Mouse (Mus musculus): ENCODE measurements at regions not wholly inside any gene's neighbourhood (a gene's known extent, or its start where the extent isn't known, plus 50 kb on each side); places are given as distances from the start of the nearest gene placed in this dataset.

- no peak overlapping the region; the same call in 1 of the 2 replicates for H3K4me3 ChIP-seq
- H3K27ac ChIP-seq = peak overlapping the region; percentile 84
- H3K9me3 ChIP-seq = peaks cover 13% of the 10 kb centered on the region
- peak; percentile 51 for DNase-seq (ENCODE audit: low spot score)
- 34% methylated on average over 19 of the region's 19 CpGs for WGBS
- no peaks in the 10 kb centered on the region for H3K27me3 ChIP-seq (ENCODE audit: insufficient read depth, poor library complexity, severe bottlenecking)
- H3K36me3 ChIP-seq = no peaks in the 10 kb centered on the region
- H3K4me1 ChIP-seq (replicated peaks) = peaks cover 34% of the 10 kb centered on the region
Observed at GRCm38 (mm10) chr2:174008350-174009218, 67.5 kb upstream of the Stx16 start.

GRCm38 (mm10) chr2:174010038-174010437 lies 66.1 kb upstream of the Stx16 start:
- Histone ChIP-seq H3K27me3 (ENCODE audit: insufficient read depth, poor library complexity, severe bottlenecking) (no peaks in the 10 kb centered on the region), H3K9me3 (no peaks in the 10 kb centered on the region), H3K36me3 (no peaks in the 10 kb centered on the region), H3K4me3 (no peak overlapping the region), H3K4me1 (replicated peaks) (peaks cover 42% of the 10 kb centered on the region), H3K27ac (peak overlapping the region; percentile 35; the same call in 1 of the 2 replicates)
- DNase-seq (ENCODE audit: low spot score) = no peak
- 44% methylated on average over 3 of the region's 3 CpGs for WGBS

- Histone ChIP-seq H3K27ac (0 out of 2 replicates have a peak overlapping the region, but pooled peaks have one; percentile 6), H3K4me1 (replicated peaks) (peaks cover 52% of the 10 kb centered on the region), H3K27me3 (ENCODE audit: insufficient read depth, poor library complexity, severe bottlenecking) (no peaks in the 10 kb centered on the region), H3K9me3 (no peaks in the 10 kb centered on the region), H3K4me3 (no peak overlapping the region), H3K36me3 (no peaks in the 10 kb centered on the region)
- no peak for DNase-seq (ENCODE audit: low spot score)
- WGBS = 62% methylated on average over 8 of the region's 8 CpGs
Observed at GRCm38 (mm10) chr2:174011399-174011798, 64.7 kb upstream of the Stx16 start.

- no peaks in the 10 kb centered on the region for H3K36me3 ChIP-seq
- DNase-seq (ENCODE audit: low spot score) = no peak
- no peak overlapping the region for H3K27ac ChIP-seq
- H3K9me3 ChIP-seq = no peaks in the 10 kb centered on the region
- no peak overlapping the region for H3K4me3 ChIP-seq
- no peaks in the 10 kb centered on the region for H3K27me3 ChIP-seq (ENCODE audit: insufficient read depth, poor library complexity, severe bottlenecking)
- peaks cover 48% of the 10 kb centered on the region for H3K4me1 ChIP-seq (replicated peaks)
- 83% methylated on average over 2 of the region's 2 CpGs for WGBS
Observed at GRCm38 (mm10) chr2:174014361-174014760, 61.7 kb upstream of the Stx16 start.

- Histone ChIP-seq H3K4me3 (no peak overlapping the region), H3K27me3 (ENCODE audit: insufficient read depth, poor library complexity, severe bottlenecking) (no peaks in the 10 kb centered on the region), H3K4me1 (replicated peaks) (peaks cover 38% of the 10 kb centered on the region), H3K27ac (peak overlapping the region; percentile 46), H3K9me3 (no peaks in the 10 kb centered on the region), H3K36me3 (no peaks in the 10 kb centered on the region)
- 47% methylated on average over 14 of the region's 14 CpGs for WGBS
- peak; percentile 21 for DNase-seq (ENCODE audit: low spot score)
Observed at GRCm38 (mm10) chr2:174015283-174015682, 60.8 kb upstream of the Stx16 start.

- Histone ChIP-seq H3K27ac (0 out of 2 replicates have a peak overlapping the region, but pooled peaks have one; percentile 46), H3K36me3 (no peaks in the 10 kb centered on the region), H3K9me3 (no peaks in the 10 kb centered on the region), H3K4me3 (no peak overlapping the region), H3K4me1 (replicated peaks) (peaks cover 42% of the 10 kb centered on the region), H3K27me3 (ENCODE audit: insufficient read depth, poor library complexity, severe bottlenecking) (no peaks in the 10 kb centered on the region)
- WGBS = 89% methylated on average over 5 of the region's 5 CpGs
- DNase-seq (ENCODE audit: low spot score) = no peak
Observed at GRCm38 (mm10) chr2:174016068-174016467, 60.0 kb upstream of the Stx16 start.

- Histone ChIP-seq H3K9me3 (no peaks in the 10 kb centered on the region), H3K4me3 (no peak overlapping the region), H3K36me3 (no peaks in the 10 kb centered on the region), H3K27ac (no peak overlapping the region), H3K27me3 (ENCODE audit: insufficient read depth, poor library complexity, severe bottlenecking) (no peaks in the 10 kb centered on the region), H3K4me1 (replicated peaks) (peaks cover 41% of the 10 kb centered on the region)
- WGBS = 69% methylated on average over 6 of the region's 6 CpGs
- no peak for DNase-seq (ENCODE audit: low spot score)
Observed at GRCm38 (mm10) chr2:174017042-174017441, 59.1 kb upstream of the Stx16 start.

- no peak overlapping the region for H3K4me3 ChIP-seq
- no peaks in the 10 kb centered on the region for H3K27me3 ChIP-seq (ENCODE audit: insufficient read depth, poor library complexity, severe bottlenecking)
- no peak for DNase-seq (ENCODE audit: low spot score)
- peaks cover 41% of the 10 kb centered on the region for H3K4me1 ChIP-seq (replicated peaks)
- peak overlapping the region; percentile 31; the same call in 1 of the 2 replicates for H3K27ac ChIP-seq
- WGBS = 73% methylated on average over 3 of the region's 3 CpGs
- H3K36me3 ChIP-seq = no peaks in the 10 kb centered on the region
- no peaks in the 10 kb centered on the region for H3K9me3 ChIP-seq
Observed at GRCm38 (mm10) chr2:174017596-174017995, 58.5 kb upstream of the Stx16 start.

- Histone ChIP-seq H3K27ac (peak overlapping the region; percentile 31; the same call in 1 of the 2 replicates), H3K4me3 (no peak overlapping the region), H3K4me1 (replicated peaks) (peaks cover 41% of the 10 kb centered on the region), H3K36me3 (no peaks in the 10 kb centered on the region), H3K9me3 (no peaks in the 10 kb centered on the region), H3K27me3 (ENCODE audit: insufficient read depth, poor library complexity, severe bottlenecking) (no peaks in the 10 kb centered on the region)
- no peak for DNase-seq (ENCODE audit: low spot score)
- 67% methylated on average over 7 of the region's 7 CpGs for WGBS
Observed at GRCm38 (mm10) chr2:174018002-174018401, 58.1 kb upstream of the Stx16 start.

GRCm38 (mm10) chr2:174018986-174019385 lies 57.1 kb upstream of the Stx16 start:
- Histone ChIP-seq H3K9me3 (no peaks in the 10 kb centered on the region), H3K27me3 (ENCODE audit: insufficient read depth, poor library complexity, severe bottlenecking) (no peaks in the 10 kb centered on the region), H3K27ac (no peak overlapping the region), H3K36me3 (no peaks in the 10 kb centered on the region), H3K4me1 (replicated peaks) (peaks cover 41% of the 10 kb centered on the region), H3K4me3 (no peak overlapping the region)
- 95% methylated on average over 4 of the region's 4 CpGs for WGBS
- DNase-seq (ENCODE audit: low spot score) = no peak

- no peak overlapping the region for H3K27ac ChIP-seq
- 84% methylated on average over 4 of the region's 4 CpGs for WGBS
- no peaks in the 10 kb centered on the region for H3K27me3 ChIP-seq (ENCODE audit: insufficient read depth, poor library complexity, severe bottlenecking)
- no peak overlapping the region for H3K4me3 ChIP-seq
- peaks cover 34% of the 10 kb centered on the region for H3K4me1 ChIP-seq (replicated peaks)
- no peak for DNase-seq (ENCODE audit: low spot score)
- H3K36me3 ChIP-seq = no peaks in the 10 kb centered on the region
- no peaks in the 10 kb centered on the region for H3K9me3 ChIP-seq
Observed at GRCm38 (mm10) chr2:174019970-174020369, 56.1 kb upstream of the Stx16 start.

- WGBS = 68% methylated on average over 7 of the region's 7 CpGs
- Histone ChIP-seq H3K4me1 (replicated peaks) (peaks cover 30% of the 10 kb centered on the region), H3K9me3 (no peaks in the 10 kb centered on the region), H3K36me3 (no peaks in the 10 kb centered on the region), H3K27me3 (ENCODE audit: insufficient read depth, poor library complexity, severe bottlenecking) (no peaks in the 10 kb centered on the region), H3K4me3 (no peak overlapping the region), H3K27ac (no peak overlapping the region)
- peak; percentile 7 for DNase-seq (ENCODE audit: low spot score)
Observed at GRCm38 (mm10) chr2:174020447-174020846, 55.7 kb upstream of the Stx16 start.

- Histone ChIP-seq H3K36me3 (no peaks in the 10 kb centered on the region), H3K4me1 (replicated peaks) (peaks cover 29% of the 10 kb centered on the region), H3K27me3 (ENCODE audit: insufficient read depth, poor library complexity, severe bottlenecking) (no peaks in the 10 kb centered on the region), H3K4me3 (no peak overlapping the region), H3K9me3 (no peaks in the 10 kb centered on the region), H3K27ac (peak overlapping the region; percentile 59; the same call in 1 of the 2 replicates)
- DNase-seq (ENCODE audit: low spot score) = peak; percentile 2
- WGBS = 84% methylated on average over 3 of the region's 3 CpGs
Observed at GRCm38 (mm10) chr2:174021538-174021937, 54.6 kb upstream of the Stx16 start.

Data from hindbrain, embryonic 10.5 days (tissue).